Mouse (Mus musculus) hindbrain, embryonic 16.5 days (tissue): Measurements from ENCODE around the gene Tbc1d8b. TPM values are rescaled to one million over a fixed set of nuclear protein-coding genes. Genes with fewer than 3 reads are reported as not detected.
A peak's percentile ranks its signal among the peaks of the same experiment; 100 is the strongest.

Source experiments
- ATAC-seq: fragments of 200-750 bp; cut with Nextera tagmentation; 2 replicates; pipeline ENCODE4 v1.8.0; 2017; ENCODE audit warnings: moderate TSS enrichment, moderate library complexity
- H3K27ac ChIP-seq: fragments of 300-500 bp; sonication (generic); 2 replicates; pipeline ENCODE4 v1.5.1; 2014; ENCODE audit warnings: low read depth, mild to moderate bottlenecking, control low read depth, low read length, moderate library complexity
- H3K27me3 ChIP-seq: fragments of 300-500 bp; sonication (generic); replicated peaks from 2 replicates; pipeline ENCODE4 v1.6.1; 2014; ENCODE audit warnings: low read length; ENCODE audit not compliant: control insufficient read depth, insufficient read depth
- H3K36me3 ChIP-seq: fragments of 300-500 bp; sonication (generic); 2 replicates; pipeline ENCODE4 v1.6.1; 2014; ENCODE audit warnings: mild to moderate bottlenecking, low read length, moderate library complexity, mixed read lengths; ENCODE audit not compliant: control insufficient read depth, insufficient read depth
- H3K4me1 ChIP-seq: fragments of 300-500 bp; sonication (generic); 2 replicates; pipeline ENCODE4 v1.6.1; 2014; ENCODE audit warnings: low read depth, low read length; ENCODE audit not compliant: control insufficient read depth, insufficient read depth
- H3K4me2 ChIP-seq: fragments of 300-500 bp; sonication (generic); 2 replicates; pipeline ENCODE4 v1.6.1; 2014; ENCODE audit warnings: mild to moderate bottlenecking, low read length, control low read depth, moderate library complexity
- H3K4me3 ChIP-seq: fragments of 300-500 bp; sonication (generic); 2 replicates; pipeline ENCODE4 v1.5.1; 2014; ENCODE audit warnings: mild to moderate bottlenecking, low read length, control low read depth, moderate library complexity
- H3K9ac ChIP-seq: fragments of 300-500 bp; sonication (generic); 2 replicates; pipeline ENCODE4 v1.6.1; 2014; ENCODE audit warnings: low read depth, mild to moderate bottlenecking, control low read depth, low read length, moderate library complexity
- H3K9me3 ChIP-seq: fragments of 300-500 bp; sonication (generic); 2 replicates; pipeline ENCODE4 v1.6.1; 2014; ENCODE audit warnings: mild to moderate bottlenecking, low read length, moderate library complexity; ENCODE audit not compliant: control insufficient read depth
- WGBS: fragments of 180-500 bp; shearing (Covaris S2); extraction: QIAGEN DNeasy Blood & Tissue Kit; methylation state at CpG from one replicate; pipeline ENCODE4 v1.1.7; 2014; 5-methylcytosine and 5-hydroxymethylcytosine counted together
- polyA plus RNA-seq: library from polyadenylated mRNA; unstranded; fragments of >200 nt; fragmentation: Nextera tagmentation; extraction: Ambion mirVana; gene quantifications from 2 replicates; pipeline ENCODE4 v1.2.1, GENCODE M21; 2015

Gene Tbc1d8b
- polyA plus RNA-seq, 1 experiment from 2014 or later = 0.43 TPM

DNA sequence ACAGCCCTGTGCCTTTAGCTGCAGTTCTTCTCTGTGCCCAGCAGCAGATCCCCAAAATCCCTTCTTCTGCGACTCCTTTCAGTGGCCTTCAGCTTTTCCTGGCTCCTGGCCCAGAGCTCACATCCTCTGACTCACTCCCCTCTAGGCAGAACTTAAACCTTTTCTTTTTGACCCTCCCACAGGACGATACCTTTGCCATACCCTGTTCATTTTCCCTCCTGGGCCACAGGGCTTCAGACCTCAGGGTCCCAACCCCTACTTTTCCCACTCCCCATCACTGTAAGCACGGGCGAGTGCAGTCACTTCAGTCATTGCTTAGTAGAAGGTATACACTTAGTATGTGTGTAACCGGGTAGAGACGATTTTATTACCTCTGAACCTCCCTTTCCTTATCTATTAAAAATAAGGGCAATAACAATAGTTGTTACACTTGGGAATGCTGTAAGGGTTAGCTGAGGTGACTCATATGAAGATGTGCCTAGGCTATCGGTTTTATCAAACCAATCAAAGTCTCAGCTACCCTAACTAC lies 90.4 kb downstream of the Tbc1d8b start:
- Histone ChIP-seq H3K36me3 (no peaks in the 10 kb centered on the region), H3K9me3 (no peaks in the 10 kb centered on the region), H3K4me3 (no peak overlapping the region), H3K4me1 (no peaks in the 10 kb centered on the region), H3K27me3 (peaks cover 3% of the 10 kb centered on the region; the same call in 1 of the 2 replicates), H3K27ac (no peak overlapping the region), H3K4me2 (no peak overlapping the region), H3K9ac (no peak overlapping the region)
- WGBS = 75% methylated on average over 7 of the region's 7 CpGs
- no peak for ATAC-seq

DNA sequence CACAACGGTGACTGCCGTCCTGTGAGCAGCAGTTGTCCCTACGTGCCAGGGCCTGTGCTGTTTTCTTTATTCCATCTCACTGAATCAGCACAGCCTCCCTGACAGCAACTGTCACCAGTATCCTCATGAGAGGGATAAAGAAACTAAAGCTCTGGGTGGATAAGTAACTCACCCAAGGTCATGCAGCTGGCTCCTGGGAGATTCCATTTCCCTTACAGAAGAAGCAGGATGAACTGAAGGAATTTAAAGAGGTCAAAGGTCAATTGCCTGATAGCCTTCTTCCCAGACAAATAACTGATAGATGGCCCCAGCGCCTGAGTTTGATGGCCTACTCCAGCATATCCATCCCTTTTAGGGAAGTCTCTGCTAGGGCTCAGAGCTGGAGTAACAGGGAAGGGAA lies 92.6 kb downstream of the Tbc1d8b start:
- H3K4me2 ChIP-seq = no peak overlapping the region
- 46% methylated on average over 4 of the region's 4 CpGs for WGBS
- H3K9me3 ChIP-seq = no peaks in the 10 kb centered on the region
- no peak for ATAC-seq
- H3K27me3 ChIP-seq = peaks cover 9% of the 10 kb centered on the region; the same call in 1 of the 2 replicates
- no peaks in the 10 kb centered on the region for H3K36me3 ChIP-seq
- no peaks in the 10 kb centered on the region for H3K4me1 ChIP-seq
- H3K9ac ChIP-seq = no peak overlapping the region
- H3K4me3 ChIP-seq = no peak overlapping the region
- H3K27ac ChIP-seq = no peak overlapping the region

DNA sequence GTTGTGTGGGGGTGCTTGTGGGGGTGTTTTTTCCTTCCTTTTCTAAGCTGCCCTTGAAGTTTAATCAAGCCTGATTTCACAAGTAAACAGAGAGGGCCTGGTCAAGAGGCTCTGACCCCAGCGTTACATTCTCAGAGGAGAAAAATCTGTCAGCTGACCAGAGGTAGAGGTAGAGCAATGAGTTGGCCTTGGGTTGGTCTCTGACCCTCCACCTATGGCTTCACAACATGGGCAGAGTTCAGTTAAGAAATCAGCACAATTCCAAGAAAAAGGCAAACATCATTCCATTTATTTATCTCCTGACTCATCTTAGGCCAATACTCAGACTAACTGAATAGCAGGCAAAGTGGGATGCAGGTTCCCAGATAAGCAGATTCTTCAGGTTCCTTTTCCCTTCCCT lies 94.1 kb downstream of the Tbc1d8b start:
- no peak for ATAC-seq
- no peaks in the 10 kb centered on the region for H3K9me3 ChIP-seq
- H3K27ac ChIP-seq = no peak overlapping the region
- no peak overlapping the region for H3K4me3 ChIP-seq
- H3K4me2 ChIP-seq = no peak overlapping the region
- 67% methylated on average over 1 of the region's 1 CpGs for WGBS
- no peak overlapping the region for H3K9ac ChIP-seq
- H3K27me3 ChIP-seq = peaks cover 9% of the 10 kb centered on the region; the same call in 1 of the 2 replicates
- no peaks in the 10 kb centered on the region for H3K36me3 ChIP-seq
- no peaks in the 10 kb centered on the region for H3K4me1 ChIP-seq

DNA sequence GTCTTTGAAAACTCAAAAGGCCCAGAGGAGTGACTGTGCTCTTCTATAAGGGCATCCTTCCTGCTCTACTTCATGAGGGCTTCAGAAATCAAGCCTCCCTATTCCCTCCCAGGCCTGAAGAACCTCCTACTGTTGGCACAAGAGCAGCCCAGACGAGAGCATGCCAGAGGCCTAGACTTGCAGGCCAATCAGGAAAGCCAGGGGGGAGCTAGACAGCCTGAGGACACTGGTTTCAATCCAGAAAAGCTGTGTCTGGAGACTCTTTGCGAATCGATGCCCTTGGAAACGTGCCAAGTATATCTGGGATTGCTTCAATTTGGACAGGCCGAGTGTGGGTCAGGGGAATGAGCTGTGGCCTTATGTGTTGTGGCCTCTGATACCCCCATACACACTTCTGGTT lies 94.6 kb downstream of the Tbc1d8b start:
- H3K27ac ChIP-seq = no peak overlapping the region
- 57% methylated on average over 5 of the region's 5 CpGs for WGBS
- H3K4me2 ChIP-seq = no peak overlapping the region
- no peaks in the 10 kb centered on the region for H3K36me3 ChIP-seq
- H3K9me3 ChIP-seq = no peaks in the 10 kb centered on the region
- H3K4me1 ChIP-seq = no peaks in the 10 kb centered on the region
- no peak for ATAC-seq
- no peak overlapping the region for H3K4me3 ChIP-seq
- no peak overlapping the region for H3K9ac ChIP-seq
- H3K27me3 ChIP-seq = peaks cover 9% of the 10 kb centered on the region; the same call in 1 of the 2 replicates

DNA sequence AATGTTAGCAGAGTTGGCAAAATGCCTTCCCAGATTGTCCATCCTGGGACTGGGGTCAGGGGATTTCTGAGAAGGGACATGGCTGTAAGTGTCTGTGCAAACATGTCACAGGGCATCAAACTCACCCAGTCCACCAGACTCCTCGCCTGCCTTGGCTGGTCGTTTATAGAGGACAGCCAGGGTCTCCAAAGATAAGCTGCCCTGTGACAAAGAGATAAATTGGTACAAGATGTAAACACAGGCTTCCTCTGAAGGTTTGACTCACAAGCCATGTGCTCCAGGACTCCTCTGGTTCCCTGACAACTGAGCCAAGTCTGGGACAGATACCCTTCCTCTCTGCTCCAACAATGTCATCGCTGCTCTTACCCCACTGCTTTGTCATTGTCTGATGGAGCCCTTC lies 96.2 kb downstream of the Tbc1d8b start:
- Histone ChIP-seq H3K4me1 (no peaks in the 10 kb centered on the region), H3K4me2 (no peak overlapping the region), H3K9ac (no peak overlapping the region), H3K27ac (no peak overlapping the region), H3K9me3 (no peaks in the 10 kb centered on the region), H3K27me3 (peaks cover 6% of the 10 kb centered on the region; the same call in 1 of the 2 replicates), H3K36me3 (no peaks in the 10 kb centered on the region), H3K4me3 (no peak overlapping the region)
- WGBS = 62% methylated on average over 3 of the region's 3 CpGs
- ATAC-seq = no peak

DNA sequence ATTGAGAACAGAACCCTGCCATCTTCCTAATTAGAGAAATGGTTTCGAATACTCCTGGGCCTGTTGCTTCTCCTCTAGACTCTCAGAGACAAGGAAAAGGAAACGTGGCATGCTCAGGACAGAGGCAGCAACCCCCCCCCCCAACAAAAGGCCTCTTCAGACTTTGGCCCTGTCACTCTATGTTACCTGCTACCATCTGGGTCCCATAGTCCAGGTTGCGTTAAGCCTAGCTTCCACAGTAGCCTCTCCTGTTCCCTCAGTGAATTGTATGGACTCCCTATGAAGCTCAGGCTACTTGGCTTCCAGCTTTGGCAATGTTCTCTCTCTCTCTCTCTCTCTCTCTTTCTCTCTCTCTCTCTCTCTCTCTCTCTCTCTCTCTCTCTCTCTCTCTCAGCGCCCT lies 96.8 kb downstream of the Tbc1d8b start:
- Histone ChIP-seq H3K4me3 (no peak overlapping the region), H3K4me1 (no peaks in the 10 kb centered on the region), H3K27me3 (peaks cover 6% of the 10 kb centered on the region; the same call in 1 of the 2 replicates), H3K9ac (no peak overlapping the region), H3K4me2 (no peak overlapping the region), H3K27ac (no peak overlapping the region), H3K9me3 (no peaks in the 10 kb centered on the region), H3K36me3 (no peaks in the 10 kb centered on the region)
- no peak for ATAC-seq
- WGBS = 85% methylated on average over 4 of the region's 4 CpGs

DNA sequence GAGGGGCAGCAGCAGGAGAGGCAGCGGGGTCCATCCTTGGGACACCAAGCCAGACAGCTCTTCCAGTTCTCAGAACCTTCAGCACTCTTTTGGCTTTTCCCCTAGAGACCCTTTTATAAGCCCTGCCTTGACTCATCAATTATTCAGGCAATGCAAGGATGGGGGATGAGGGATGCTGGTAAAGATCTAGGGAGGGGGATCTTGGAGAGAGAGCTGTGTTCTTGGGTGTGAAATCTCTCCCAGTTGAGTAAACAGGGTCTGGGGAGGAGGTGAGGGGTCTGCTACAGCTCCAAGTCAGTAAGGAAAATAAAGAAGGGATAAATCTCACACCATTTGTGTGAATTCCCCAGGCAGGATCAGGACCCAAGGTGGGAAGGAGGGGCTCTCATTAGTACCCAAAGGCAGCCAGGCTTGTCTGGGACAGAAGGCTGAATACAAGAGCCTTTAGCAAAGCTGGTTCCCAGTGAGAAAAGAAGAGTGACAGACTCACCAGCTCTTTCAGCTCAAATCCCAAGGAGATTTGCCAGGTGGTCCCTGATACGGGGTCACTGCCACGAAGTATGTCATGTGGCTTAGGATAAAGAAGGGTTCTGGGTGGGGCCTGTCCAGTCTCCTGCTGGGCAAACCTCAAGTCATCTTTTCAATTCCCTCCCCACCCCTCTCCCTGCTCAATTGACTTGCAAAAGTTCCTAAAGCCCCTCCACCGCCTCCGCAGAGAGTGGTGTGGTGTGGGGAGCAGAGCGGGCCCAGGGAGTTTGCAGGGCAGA lies 97.7 kb downstream of the Tbc1d8b start, which contains the start of gene Ripply1:
TSS of gene Ripply1 (minus strand) at position 76 of the 767 bp plus-strand sequence.
- no peaks in the 10 kb centered on the region for H3K4me1 ChIP-seq
- no peak within 1 kb of the TSS for H3K9ac ChIP-seq
- no peaks in the 10 kb centered on the region for H3K36me3 ChIP-seq
- 26% methylated on average over 6 of the region's 6 CpGs for whole genome bisulfite sequencing
- H3K9me3 ChIP-seq = no peaks in the 10 kb centered on the region
- ATAC-seq = peak; percentile 27; the same call in 1 of the 2 replicates
- no peak within 1 kb of the TSS for H3K4me3 ChIP-seq
- H3K27ac ChIP-seq = no peak within 1 kb of the TSS
- no peak within 1 kb of the TSS for H3K4me2 ChIP-seq
- H3K27me3 ChIP-seq = peaks cover 6% of the 10 kb centered on the region; the same call in 1 of the 2 replicates

DNA sequence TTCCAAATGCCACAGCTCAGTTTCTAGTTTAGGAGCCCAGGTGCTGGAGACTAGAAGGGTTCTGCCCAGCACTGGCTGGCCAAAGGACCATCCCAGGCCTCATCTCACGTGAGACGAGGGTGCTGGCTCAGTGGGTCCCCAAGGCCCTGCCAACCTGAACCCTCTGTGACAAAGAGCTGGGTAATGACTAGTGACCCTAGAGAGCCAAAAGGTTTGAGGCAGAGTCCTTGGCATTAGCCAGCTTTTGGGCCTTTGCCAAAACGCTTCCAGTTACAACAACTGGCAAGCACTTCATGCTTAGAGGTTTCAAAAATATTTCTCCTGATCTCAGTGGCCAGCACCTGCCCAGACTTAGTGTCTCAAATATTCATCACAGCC lies 98.2 kb downstream of the Tbc1d8b start:
- no peak overlapping the region for H3K4me2 ChIP-seq
- peaks cover 6% of the 10 kb centered on the region; the same call in 1 of the 2 replicates for H3K27me3 ChIP-seq
- peak; percentile 27; the same call in 1 of the 2 replicates for ATAC-seq
- H3K9me3 ChIP-seq = no peaks in the 10 kb centered on the region
- WGBS = 39% methylated on average over 3 of the region's 3 CpGs
- no peak overlapping the region for H3K4me3 ChIP-seq
- H3K4me1 ChIP-seq = no peaks in the 10 kb centered on the region
- no peak overlapping the region for H3K9ac ChIP-seq
- H3K27ac ChIP-seq = no peak overlapping the region
- H3K36me3 ChIP-seq = no peaks in the 10 kb centered on the region

DNA sequence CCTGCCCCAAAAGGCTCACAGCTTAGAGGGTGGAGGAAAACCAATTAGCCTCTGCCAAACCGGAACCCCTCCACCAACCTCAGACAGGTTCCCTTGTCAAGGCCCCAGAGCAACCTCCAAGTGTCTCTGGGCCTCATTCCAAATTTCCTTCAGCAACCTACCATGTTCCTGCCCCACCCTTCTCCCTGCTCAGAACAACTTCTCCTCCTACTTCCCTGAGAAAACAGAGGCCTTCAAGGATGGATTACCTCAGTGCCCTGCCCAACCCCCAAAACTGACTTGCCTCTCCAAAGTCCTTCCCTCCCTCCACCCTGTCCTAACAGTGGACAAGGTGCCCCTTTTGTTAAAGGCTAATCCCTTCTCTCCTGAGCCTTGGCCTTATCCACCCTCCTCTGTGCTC lies 101.0 kb downstream of the Tbc1d8b start:
- Histone ChIP-seq H3K27ac (no peak overlapping the region), H3K4me2 (no peak overlapping the region), H3K4me1 (no peaks in the 10 kb centered on the region), H3K4me3 (no peak overlapping the region), H3K9ac (no peak overlapping the region), H3K36me3 (no peaks in the 10 kb centered on the region), H3K27me3 (peaks cover 3% of the 10 kb centered on the region; the same call in 1 of the 2 replicates), H3K9me3 (no peaks in the 10 kb centered on the region)
- ATAC-seq = no peak
- 55% methylated on average over 1 of the region's 1 CpGs for WGBS
